In the genomic region with DNA sequence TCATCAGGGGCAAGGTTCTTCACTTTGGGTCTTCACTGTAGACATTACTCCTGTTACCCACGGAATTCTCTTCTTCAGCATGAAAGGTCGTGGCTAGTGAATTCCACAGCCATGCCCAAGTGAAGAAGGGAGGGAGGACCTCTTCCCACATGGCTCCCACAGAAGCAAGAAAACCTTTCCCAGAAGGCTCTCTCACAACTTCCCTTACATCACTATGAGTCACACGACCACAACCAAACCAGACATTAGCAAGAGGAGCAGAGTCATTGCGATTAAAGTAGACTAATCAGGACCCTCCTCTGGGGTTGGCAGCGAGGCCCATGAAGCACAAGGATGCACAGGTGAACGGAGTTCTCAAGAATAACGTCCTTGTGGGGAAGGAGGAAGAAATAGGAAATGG, we compare ENCODE assay signal across 27 mouse cellular contexts. TPM values are rescaled to one million over a fixed set of nuclear protein-coding genes. Genes with fewer than 3 reads are reported as not detected.
DNase-seq lines count a peak whose midpoint lies in the region; ATAC-seq and TF ChIP-seq lines count a peak whose summit lies in the region.
"Had no signal": no experiment of that assay in that cellular context is flagged by ENCODE, and none has a peak within 500 bp of the region (broad histone marks: within the 10 kb centered on the region; RNA-seq: fewer than 3 reads in every experiment).

No protein-coding gene starts in this region.

- DNase-seq in 3T3-L1 (ENCODE audit: low read depth, low spot score) (peak; percentile 58), 416B (ENCODE audit: low read depth) (peak; percentile 53)
- DNase-seq in Muller cell, postnatal 12 days (ENCODE audit: inconsistent ontology term) = peak; percentile 33
- no peak for DNase-seq in layer of hippocampus, postnatal 14 days (ENCODE audit: low spot score in 2 of 2)
- DNase-seq in cerebellum, postnatal 25 days = no peak
- no peak for DNase-seq in thymus, postnatal 0 days (ENCODE audit: low spot score)
- DNase-seq: adrenal gland, adult 8-10 months; adrenal gland, postnatal 14 days; adrenal gland, postnatal 36 days; cerebellum, adult 18-20 months; cerebellum, adult 8-10 months; cerebellum, adult 9-11 months; cerebellum, postnatal 14 days; embryo, embryonic 11 days; forebrain, postnatal 0 days had no signal

- H3K4me1 ChIP-seq in embryonic fibroblast, embryonic 13.5 days (ENCODE audit: control insufficient read depth, insufficient read depth, low read length) = no peaks in the 10 kb centered on the region; the same call in 1 of the 2 replicates
- H3K4me1 ChIP-seq: embryonic facial prominence, embryonic 13.5 days; embryonic facial prominence, embryonic 15.5 days; forebrain, embryonic 13.5 days; forebrain, embryonic 15.5 days had no signal

- ATAC-seq in granulocyte monocyte progenitor cell, adult 5-6 weeks (replicated peaks; ENCODE audit: poor library complexity, severe bottlenecking) = no peak
- ATAC-seq: activated CD4-positive, CD25-positive, alpha-beta regulatory T cell, adult 4 months; CD4-positive, CD25-positive, alpha-beta regulatory T cell, adult 4 months; forebrain, embryonic 13.5 days; forebrain, embryonic 15.5 days; forebrain, postnatal 0 days; Patski had no signal

- 0 out of 2 replicates have a peak overlapping the region, but pooled peaks have one; percentile 9 for H3K27ac ChIP-seq in embryonic fibroblast, embryonic 13.5 days (ENCODE audit: insufficient read depth, low read length)
- H3K27ac ChIP-seq: embryonic facial prominence, embryonic 13.5 days; embryonic facial prominence, embryonic 15.5 days; forebrain, embryonic 13.5 days; forebrain, embryonic 15.5 days had no signal

- no peak overlapping the region for H3K4me3 ChIP-seq in embryonic fibroblast, embryonic 13.5 days (ENCODE audit: insufficient read depth, low read length)
- H3K4me3 ChIP-seq: embryonic facial prominence, embryonic 13.5 days; embryonic facial prominence, embryonic 15.5 days; forebrain, embryonic 13.5 days; forebrain, embryonic 15.5 days had no signal

- TF ChIP-seq POLR2A in embryonic fibroblast, embryonic 13.5 days (IDR thresholded peaks at IDR 0.05; ENCODE audit: low read depth, low read length) = no peak

- TF ChIP-seq CTCF in embryonic fibroblast, embryonic 13.5 days (IDR thresholded peaks at IDR 0.05; ENCODE audit: borderline replicate concordance, insufficient read depth, low read length) = no peak

RNA-seq across cellular contexts. Expression of gene Ppa1, which starts 11.3 kb away (rescaled TPM):
- polyA plus RNA-seq in embryonic fibroblast, embryonic 13.5 days (2011; ENCODE audit: insufficient read length, low read depth, missing spikeins) = 67.1 and 70.0 TPM in 2 replicates
- 100 to 1,000 TPM; 102 to 108 TPM for total RNA-seq in layer of hippocampus, postnatal 14 days (2021)
- polyA plus RNA-seq in thymus, postnatal 0 days (2015; fragmentation: Nextera tagmentation; extraction: Ambion mirVana) = 127 and 139 TPM in 2 replicates
- total RNA-seq in granulocyte monocyte progenitor cell, adult 5-6 weeks (2014; fragmentation: Nextera tagmentation) = 67.1 and 84.1 TPM in 2 replicates
- total RNA-seq in granulocyte monocyte progenitor cell, adult 5-6 weeks (2017) = 169 and 176 TPM in 2 replicates

RNA-seq across cellular contexts. Expression of gene Npffr1, which starts 41.8 kb away (rescaled TPM):
- polyA plus RNA-seq in embryonic fibroblast, embryonic 13.5 days (2011; ENCODE audit: insufficient read length, low read depth, missing spikeins) = 0.47 and 1.2 TPM in 2 replicates
- total RNA-seq in layer of hippocampus, postnatal 14 days (2021) = 1 to 10 TPM; 3.6 to 5.2 TPM
- 0.04 TPM in 2 replicates for polyA plus RNA-seq in thymus, postnatal 0 days (2015; fragmentation: Nextera tagmentation; extraction: Ambion mirVana)
- not detected in 2 replicates for total RNA-seq in granulocyte monocyte progenitor cell, adult 5-6 weeks (2014; fragmentation: Nextera tagmentation)
- not detected in 2 replicates for total RNA-seq in granulocyte monocyte progenitor cell, adult 5-6 weeks (2017)
- total RNA-seq: CH12.LX; common myeloid progenitor, adult 5-6 weeks had no signal
- polyA plus RNA-seq: activated CD4-positive, CD25-positive, alpha-beta regulatory T cell, adult 4 months; CD4-positive, CD25-positive, alpha-beta regulatory T cell, adult 4 months; embryonic facial prominence, embryonic 13.5 days; embryonic facial prominence, embryonic 15.5 days; G1E had no signal

RNA-seq across cellular contexts. Expression of gene Sar1a, which starts 43.0 kb away (rescaled TPM):
- 249 and 278 TPM in 2 replicates for polyA plus RNA-seq in embryonic fibroblast, embryonic 13.5 days (2011; ENCODE audit: insufficient read length, low read depth, missing spikeins)
- 100 to 1,000 TPM; 118 to 121 TPM for total RNA-seq in layer of hippocampus, postnatal 14 days (2021)
- 154 and 163 TPM in 2 replicates for polyA plus RNA-seq in thymus, postnatal 0 days (2015; fragmentation: Nextera tagmentation; extraction: Ambion mirVana)
- 79.8 and 111 TPM in 2 replicates for total RNA-seq in granulocyte monocyte progenitor cell, adult 5-6 weeks (2014; fragmentation: Nextera tagmentation)
- total RNA-seq in granulocyte monocyte progenitor cell, adult 5-6 weeks (2017) = 88.5 and 108 TPM in 2 replicates

RNA-seq across cellular contexts. Expression of gene Tysnd1, which starts 58.3 kb away (rescaled TPM):
- 14.5 and 19.3 TPM in 2 replicates for polyA plus RNA-seq in embryonic fibroblast, embryonic 13.5 days (2011; ENCODE audit: insufficient read length, low read depth, missing spikeins)
- 10 to 100 TPM; 26.3 to 29.6 TPM for total RNA-seq in layer of hippocampus, postnatal 14 days (2021)
- 23.8 and 26.0 TPM in 2 replicates for polyA plus RNA-seq in thymus, postnatal 0 days (2015; fragmentation: Nextera tagmentation; extraction: Ambion mirVana)
- total RNA-seq in granulocyte monocyte progenitor cell, adult 5-6 weeks (2014; fragmentation: Nextera tagmentation) = 14.7 and 19.2 TPM in 2 replicates
- total RNA-seq in granulocyte monocyte progenitor cell, adult 5-6 weeks (2017) = 20.3 and 24.8 TPM in 2 replicates

Comparison
In these comparisons a context has a peak if more than half of its experiments do, and no peak if none do; other contexts are left out.
1. DNase-seq: peak in 3T3-L1 (single experiment), 416B (single experiment) and Muller cell, postnatal 12 days (single experiment); none in layer of hippocampus, postnatal 14 days (0 of 2), cerebellum, postnatal 25 days (0 of 2) and thymus, postnatal 0 days (single experiment).
2. RNA of gene Npffr1, which starts 41.8 kb away (total RNA-seq): 3.6 to 5.2 TPM in layer of hippocampus, postnatal 14 days; not detected in granulocyte monocyte progenitor cell, adult 5-6 weeks; every median in the first group is over 4 times any median in the second.